Mouse (Mus musculus) forebrain, embryonic 11.5 days (tissue): ENCODE measurements around the gene Fads1. TPM values are rescaled to one million over a fixed set of nuclear protein-coding genes. Genes with fewer than 3 reads are reported as not detected.

Experiments used
- ATAC-seq: fragments of 200-750 bp; cut with Nextera tagmentation; replicated peaks from 2 replicates; pipeline ENCODE4 v1.8.0; 2017; ENCODE audit warnings: moderate TSS enrichment; ENCODE audit not compliant: low FRiP score
- DNase-seq: peaks from one replicate; pipeline ENCODE4 v3.0.0-alpha.2; 2017; ENCODE audit warnings: low spot score
- H3K27ac ChIP-seq: fragments of 300-500 bp; sonication (generic); 2 replicates; pipeline ENCODE4 v1.5.1; 2014; ENCODE audit warnings: low read depth, low read length
- H3K27me3 ChIP-seq: fragments of 300-500 bp; sonication (generic); 2 replicates; pipeline ENCODE4 v1.6.1; 2014; ENCODE audit warnings: mild to moderate bottlenecking, low read length, mixed read lengths; ENCODE audit not compliant: control insufficient read depth, insufficient read depth
- H3K36me3 ChIP-seq: fragments of 300-500 bp; sonication (generic); 2 replicates; pipeline ENCODE4 v1.6.1; 2014; ENCODE audit warnings: mild to moderate bottlenecking, low read length, moderate library complexity, mixed read lengths; ENCODE audit not compliant: control insufficient read depth, insufficient read depth
- H3K4me1 ChIP-seq: fragments of 300-500 bp; sonication (generic); replicated peaks from 2 replicates; pipeline ENCODE4 v1.6.1; 2014; ENCODE audit warnings: low read length, mixed read lengths; ENCODE audit not compliant: control insufficient read depth, insufficient read depth
- H3K4me2 ChIP-seq: fragments of 300-500 bp; sonication (generic); 2 replicates; pipeline ENCODE4 v1.6.1; 2014; ENCODE audit warnings: low read depth, mild to moderate bottlenecking, low read length, moderate library complexity, mixed read lengths; ENCODE audit not compliant: severe bottlenecking
- H3K4me3 ChIP-seq: fragments of 300-500 bp; sonication (generic); 2 replicates; pipeline ENCODE4 v1.5.1; 2014; ENCODE audit warnings: low read depth, low read length
- H3K9ac ChIP-seq: fragments of 300-500 bp; sonication (generic); 2 replicates; pipeline ENCODE4 v1.6.1; 2014; ENCODE audit warnings: low read length
- H3K9me3 ChIP-seq: fragments of 300-500 bp; sonication (generic); 2 replicates; pipeline ENCODE4 v1.6.1; 2016; ENCODE audit warnings: low read length, mixed read lengths; ENCODE audit not compliant: control insufficient read depth
- WGBS: fragments of 180-500 bp; shearing (Covaris S2); extraction: QIAGEN DNeasy Blood & Tissue Kit; methylation state at CpG from one replicate; pipeline ENCODE4 v1.1.7; 2014; 5-methylcytosine and 5-hydroxymethylcytosine counted together
- polyA plus RNA-seq: library from polyadenylated mRNA; unstranded; fragments of >200 nt; fragmentation: Nextera tagmentation; extraction: Ambion mirVana; gene quantifications from 2 replicates; pipeline ENCODE4 v1.2.1, GENCODE M21; 2014

The Fads1 gene
- polyA plus RNA-seq, 1 experiment from 2014 or later, result 192 TPM

DNA sequence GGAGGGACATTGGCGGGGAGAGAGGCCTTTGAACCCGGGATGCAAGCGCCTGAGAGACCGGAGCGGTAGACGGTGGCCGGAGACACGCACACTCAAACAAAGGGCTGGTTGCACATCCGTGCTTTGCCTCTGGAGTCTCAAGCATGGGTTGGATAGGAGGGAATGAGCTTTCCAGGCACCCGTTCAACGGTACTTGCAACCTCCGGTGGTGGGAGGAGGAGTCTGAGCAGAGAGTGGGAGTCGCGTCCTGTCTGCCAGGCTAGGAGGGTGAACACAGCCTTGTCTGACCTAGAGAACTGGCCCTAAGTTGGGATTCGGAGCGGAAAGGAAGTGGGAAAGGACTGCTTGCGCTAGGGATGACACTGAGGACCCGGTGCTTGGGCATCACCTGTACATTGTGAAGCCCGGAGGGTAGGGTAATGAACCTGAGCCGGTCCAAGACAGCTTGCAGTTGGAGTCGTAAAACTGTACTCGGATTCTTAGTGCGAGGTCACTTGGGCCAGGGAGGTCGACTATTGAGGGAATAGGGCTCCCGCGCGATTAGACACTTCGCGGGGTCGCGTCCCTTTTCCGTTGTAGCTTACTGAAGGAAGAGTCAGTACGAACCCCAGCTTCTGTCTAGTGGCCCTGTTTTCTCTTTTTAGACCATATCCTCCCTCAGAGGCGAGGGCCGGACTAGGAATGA, 753 bp downstream of the Fads1 start:
- under 1% methylated on average over 35 of the region's 35 CpGs for WGBS
- H3K36me3 ChIP-seq, result peaks cover 13% of the 10 kb centered on the region
- ATAC-seq (peak; percentile 63), DNase-seq (peak; percentile 67)
- peak overlapping the region; percentile 90 for H3K27ac ChIP-seq
- no peaks in the 10 kb centered on the region for H3K27me3 ChIP-seq
- H3K4me3 ChIP-seq, result peak overlapping the region; percentile 96
- H3K4me1 ChIP-seq, result peaks cover 14% of the 10 kb centered on the region; the same call in 1 of the 2 replicates
- peak overlapping the region; percentile 76 for H3K4me2 ChIP-seq
- H3K9ac ChIP-seq, result peak overlapping the region; percentile 99
- H3K9me3 ChIP-seq, result no peaks in the 10 kb centered on the region

GRCm38 (mm10) chr19:10184096-10184495, 1.4 kb downstream of the Fads1 start:
- Histone ChIP-seq H3K9ac (peak overlapping the region; percentile 99), H3K4me3 (peak overlapping the region; percentile 96), H3K9me3 (no peaks in the 10 kb centered on the region), H3K27ac (peak overlapping the region; percentile 90; the same call in 1 of the 2 replicates), H3K4me2 (peak overlapping the region; percentile 76), H3K36me3 (peaks cover 19% of the 10 kb centered on the region), H3K4me1 (peaks cover 14% of the 10 kb centered on the region; the same call in 1 of the 2 replicates), H3K27me3 (no peaks in the 10 kb centered on the region)
- 6% methylated on average over 12 of the region's 12 CpGs for whole genome bisulfite sequencing
- ATAC-seq (peak; percentile 44), DNase-seq (no peak)

GRCm38 (mm10) chr19:10185876-10186275, 3.2 kb downstream of the Fads1 start:
- H3K27me3 ChIP-seq, result no peaks in the 10 kb centered on the region
- H3K9me3 ChIP-seq, result no peaks in the 10 kb centered on the region
- no peak overlapping the region for H3K27ac ChIP-seq
- DNase-seq (no peak), ATAC-seq (no peak)
- H3K4me3 ChIP-seq, result no peak overlapping the region
- peaks cover 14% of the 10 kb centered on the region; the same call in 1 of the 2 replicates for H3K4me1 ChIP-seq
- no peak overlapping the region for H3K4me2 ChIP-seq
- no peak overlapping the region for H3K9ac ChIP-seq
- 91% methylated on average over 3 of the region's 3 CpGs for WGBS
- peaks cover 29% of the 10 kb centered on the region for H3K36me3 ChIP-seq

DNA sequence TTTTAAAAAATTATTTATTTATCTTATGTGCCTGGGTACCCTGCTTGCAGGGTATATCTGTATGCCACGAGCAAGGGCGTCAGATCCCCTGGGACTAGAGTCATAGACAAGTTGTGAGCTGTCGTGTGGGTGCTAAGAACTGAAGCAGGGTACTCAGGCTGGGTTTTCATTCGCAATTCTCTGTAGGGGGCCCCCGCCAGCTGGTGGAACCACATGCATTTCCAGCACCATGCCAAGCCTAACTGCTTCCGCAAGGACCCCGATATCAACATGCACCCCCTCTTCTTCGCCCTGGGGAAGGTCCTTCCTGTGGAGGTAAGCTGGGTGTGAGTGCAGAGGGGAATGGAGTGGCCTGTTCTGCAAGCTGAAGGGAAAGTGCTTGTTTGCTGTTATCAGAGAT, 3.9 kb downstream of the Fads1 start:
- Histone ChIP-seq H3K27ac (no peak overlapping the region), H3K36me3 (peaks cover 33% of the 10 kb centered on the region), H3K9me3 (no peaks in the 10 kb centered on the region), H3K4me1 (peaks cover 14% of the 10 kb centered on the region; the same call in 1 of the 2 replicates), H3K9ac (no peak overlapping the region), H3K4me3 (no peak overlapping the region), H3K4me2 (no peak overlapping the region), H3K27me3 (no peaks in the 10 kb centered on the region)
- ATAC-seq, result no peak
- 96% methylated on average over 8 of the region's 8 CpGs for WGBS
- no peak for DNase-seq

DNA sequence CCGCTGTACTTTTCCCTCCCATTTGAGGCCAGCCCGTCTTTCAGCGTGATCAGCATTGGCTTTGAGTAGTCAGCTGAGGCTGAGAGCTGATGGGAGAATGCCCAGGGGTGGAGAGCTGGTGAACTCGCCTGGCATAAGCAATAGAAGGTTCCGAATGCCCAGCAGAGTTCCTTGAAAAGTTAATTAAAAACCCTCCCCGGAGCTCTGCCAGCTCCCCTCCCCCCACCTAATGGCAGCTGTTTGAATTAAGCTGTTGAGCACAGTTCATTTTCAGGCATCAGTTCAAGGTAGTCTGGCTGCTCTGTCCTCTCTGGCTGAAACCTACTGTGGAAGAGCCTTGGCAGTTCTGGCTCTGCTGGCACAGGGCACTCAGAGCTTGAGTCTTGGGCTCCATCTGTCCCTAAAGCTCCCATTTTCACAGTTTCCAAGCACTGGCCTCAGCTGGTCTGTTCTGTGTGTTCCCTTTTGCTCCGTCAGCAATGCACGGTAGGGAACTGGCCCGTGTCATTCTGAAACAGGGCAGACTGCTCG, 5.7 kb downstream of the Fads1 start:
- Histone ChIP-seq H3K4me2 (no peak overlapping the region), H3K27ac (no peak overlapping the region), H3K9me3 (no peaks in the 10 kb centered on the region), H3K36me3 (peaks cover 40% of the 10 kb centered on the region), H3K9ac (no peak overlapping the region), H3K4me3 (no peak overlapping the region), H3K27me3 (no peaks in the 10 kb centered on the region), H3K4me1 (peaks cover 14% of the 10 kb centered on the region; the same call in 1 of the 2 replicates)
- ATAC-seq, result no peak
- no peak for DNase-seq
- 82% methylated on average over 10 of the region's 10 CpGs for WGBS

DNA sequence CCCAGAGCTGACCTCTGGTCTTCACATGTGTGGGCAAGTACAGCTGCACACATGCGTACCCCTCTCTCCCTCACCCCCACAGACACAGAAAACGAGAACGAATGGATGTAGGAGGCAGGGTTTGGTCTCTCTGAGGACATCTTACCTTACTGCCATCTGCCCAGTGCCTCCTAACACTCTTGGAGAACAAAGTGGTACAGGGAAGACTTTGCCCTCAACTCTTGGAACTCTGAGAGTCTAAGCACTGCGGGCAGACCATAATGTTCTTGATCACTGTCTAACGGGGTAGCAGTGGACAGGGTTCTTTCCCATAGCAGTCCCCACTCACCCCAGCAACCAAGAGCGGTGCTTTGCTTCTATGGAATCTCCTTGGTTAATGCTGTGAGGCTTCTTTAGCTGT, 6.3 kb downstream of the Fads1 start:
- Histone ChIP-seq H3K4me2 (no peak overlapping the region), H3K4me1 (peaks cover 11% of the 10 kb centered on the region; the same call in 1 of the 2 replicates), H3K9ac (no peak overlapping the region), H3K27me3 (no peaks in the 10 kb centered on the region), H3K36me3 (peaks cover 40% of the 10 kb centered on the region), H3K4me3 (no peak overlapping the region), H3K9me3 (no peaks in the 10 kb centered on the region), H3K27ac (no peak overlapping the region)
- WGBS, result 97% methylated on average over 6 of the region's 6 CpGs
- DNase-seq (no peak), ATAC-seq (no peak)

DNA sequence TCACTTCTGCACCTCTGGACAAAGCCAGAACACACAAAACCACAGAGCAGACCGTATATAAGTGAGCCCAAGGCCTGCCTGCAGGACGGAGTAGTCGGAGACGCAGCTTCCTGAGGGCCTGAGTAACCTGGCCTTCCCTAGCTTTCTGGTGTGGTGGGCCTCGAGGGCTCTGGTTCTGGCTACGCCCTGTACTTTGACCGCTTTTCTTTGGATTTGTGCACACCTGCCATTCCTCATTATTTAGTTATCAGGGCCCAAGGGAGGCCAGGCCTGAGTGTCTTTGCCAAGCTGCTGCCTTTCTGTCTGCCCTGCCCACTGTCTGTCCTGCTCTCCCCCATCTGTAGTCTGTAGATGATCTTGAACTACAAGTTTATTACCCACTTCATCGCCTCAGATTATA, 7.3 kb downstream of the Fads1 start:
- DNase-seq (no peak), ATAC-seq (no peak)
- no peak overlapping the region for H3K4me2 ChIP-seq
- peaks cover 2% of the 10 kb centered on the region; the same call in 1 of the 2 replicates for H3K4me1 ChIP-seq
- H3K4me3 ChIP-seq, result no peak overlapping the region
- H3K9me3 ChIP-seq, result no peaks in the 10 kb centered on the region
- no peak overlapping the region for H3K9ac ChIP-seq
- no peak overlapping the region for H3K27ac ChIP-seq
- no peaks in the 10 kb centered on the region for H3K27me3 ChIP-seq
- WGBS, result 95% methylated on average over 8 of the region's 8 CpGs
- H3K36me3 ChIP-seq, result peaks cover 40% of the 10 kb centered on the region

GRCm38 (mm10) chr19:10190796-10191195, 8.1 kb downstream of the Fads1 start:
- Histone ChIP-seq H3K4me1 (peaks cover 2% of the 10 kb centered on the region; the same call in 1 of the 2 replicates), H3K4me3 (no peak overlapping the region), H3K9ac (no peak overlapping the region), H3K27me3 (no peaks in the 10 kb centered on the region), H3K4me2 (no peak overlapping the region), H3K27ac (no peak overlapping the region), H3K36me3 (peaks cover 40% of the 10 kb centered on the region), H3K9me3 (no peaks in the 10 kb centered on the region)
- 57% methylated on average over 2 of the region's 2 CpGs for WGBS
- DNase-seq (peak; percentile 86), ATAC-seq (no peak)
